Mouse (Mus musculus): ENCODE results near the gene Gm20388. TPM values are rescaled to one million over a fixed set of nuclear protein-coding genes. Genes with fewer than 3 reads are reported as not detected.
A peak's percentile ranks its signal among the peaks of the same experiment; 100 is the strongest.

The Gm20388 gene
- total RNA-seq, 2 experiments from 2014 or later = 6.8 to 7.8 TPM

DNA sequence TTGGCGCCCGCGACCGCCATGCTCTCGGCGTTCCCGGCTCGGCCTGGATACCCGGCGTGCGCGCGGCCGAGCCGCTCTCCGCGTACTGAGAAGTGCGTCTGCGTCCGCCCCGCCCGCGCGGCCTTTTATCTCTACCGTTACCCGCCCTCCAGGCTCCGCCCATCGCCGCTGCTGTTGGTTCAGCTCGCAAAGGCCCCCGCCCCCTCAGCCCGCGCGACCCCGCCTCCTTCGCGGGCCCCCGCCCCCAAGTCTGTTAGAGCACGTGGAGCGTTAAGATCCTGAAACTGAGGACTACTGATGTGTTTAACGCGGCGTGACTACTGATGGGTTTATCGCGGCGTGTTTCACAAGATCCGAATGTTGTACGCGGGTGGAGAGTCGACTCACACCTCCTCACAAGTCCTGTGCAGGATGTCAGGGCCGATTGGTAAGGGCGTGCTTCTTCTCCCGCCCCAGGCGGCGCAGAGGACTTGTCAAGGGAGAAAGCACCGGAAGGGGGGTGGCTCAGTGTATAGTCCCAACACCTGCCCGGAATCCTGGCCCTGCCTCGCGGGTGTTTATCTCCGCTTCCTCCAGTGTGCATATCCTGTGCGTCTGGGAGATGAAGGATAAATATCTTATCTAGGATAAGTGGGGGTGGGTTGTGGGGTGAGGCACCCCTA, 1997.1 kb downstream of the Gm20388 start, which contains the start of gene Slc7a5:
Gene Slc7a5, minus strand, starts transcription at position 108 of the 662 bp plus-strand sequence.
- intact Hi-C loops (cut with DNase I) = loop anchor here (2.0 kb wide), 1 partner anchor 35 kb away; no protein-coding TSS in a partner anchor

DNA sequence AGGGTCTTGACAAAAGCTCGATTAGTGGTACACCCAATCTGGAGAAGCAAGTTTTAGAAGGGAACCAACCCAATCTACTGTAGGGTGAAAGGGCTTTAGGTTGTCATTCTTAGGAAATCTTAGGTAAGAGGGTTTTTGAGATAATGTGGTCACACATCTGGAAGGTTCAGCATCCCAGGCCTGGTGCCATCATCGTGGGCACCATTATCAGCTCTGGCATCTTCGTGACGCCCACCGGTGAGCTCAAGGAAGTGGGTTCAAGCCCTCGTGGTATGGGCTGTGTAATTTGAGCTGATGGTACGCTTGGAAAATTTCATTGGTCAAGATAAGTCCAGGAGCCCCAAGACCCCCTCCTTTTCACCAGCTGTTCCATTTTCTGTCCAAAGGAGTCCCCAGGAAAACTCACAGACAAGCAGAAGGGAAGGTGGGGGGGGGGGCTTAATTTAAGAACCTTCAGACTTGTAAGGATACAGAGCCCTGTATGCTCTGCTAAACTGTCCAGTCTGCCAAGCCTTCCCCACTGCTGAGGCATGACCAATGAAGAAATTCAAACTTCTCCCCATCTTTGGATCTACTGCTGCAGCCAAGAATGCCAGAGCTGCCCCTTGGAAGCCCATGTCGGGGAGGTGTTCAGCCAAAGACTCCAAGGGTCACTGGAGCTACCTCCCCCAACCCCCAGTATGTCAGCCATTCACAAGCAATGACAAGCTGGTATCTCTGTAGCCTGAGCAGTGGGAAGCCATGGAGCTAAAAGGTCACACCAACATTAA, 1997.9 kb downstream of the Gm20388 start:
- intact Hi-C loops (cut with DNase I) = loop anchor here (1.0 to 2.0 kb wide), 2 partner anchors 36 to 57 kb away; no protein-coding TSS in a partner anchor
- DNase-seq = no peak

More for the DNA sequence above, 1997.1 kb downstream of the Gm20388 start, which contains the start of gene Slc7a5:
- peak; percentile 92 to 97 for DNase-seq

DNA sequence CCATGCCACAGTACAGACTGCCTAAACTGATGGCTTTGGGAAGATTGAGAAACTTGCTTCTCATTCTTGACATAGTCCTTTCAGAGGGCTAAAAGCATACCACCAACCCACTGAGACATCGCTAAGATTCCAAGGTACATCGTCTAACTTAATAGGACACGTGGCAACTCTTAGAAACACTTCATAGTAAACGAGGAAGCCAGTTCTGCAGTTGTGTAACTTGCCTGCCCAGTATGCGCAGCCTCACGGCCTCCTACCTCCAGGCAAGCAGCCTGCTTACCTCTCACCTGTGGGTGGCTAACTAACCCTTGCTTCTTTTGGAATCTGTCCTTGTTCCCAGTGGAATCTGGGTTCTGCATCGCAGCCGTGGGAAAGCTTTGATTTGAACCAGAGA, 1998.5 kb downstream of the Gm20388 start:
- intact Hi-C loops (cut with DNase I) = loop anchor here (1.0 to 2.0 kb wide), 2 partner anchors 36 to 58 kb away; no protein-coding TSS in a partner anchor
- DNase-seq = no peak

GRCm38 (mm10) chr8:121909663-121910062, 1999.0 kb downstream of the Gm20388 start:
- intact Hi-C loops (cut with DNase I) = loop anchor here (1.0 to 10.0 kb wide), 3 partner anchors 37 to 185 kb away; partner anchors contain the start of gene Jph3
- DNase-seq = peak; percentile 51 to 73

- no peak for DNase-seq
- intact Hi-C loops (cut with DNase I) = loop anchor here (10.0 kb wide), 1 partner anchor 187 kb away; the partner anchor contains the start of gene Jph3
These were observed 2000.8 kb downstream of the Gm20388 start for GRCm38 (mm10) chr8:121911400-121911799.

GRCm38 (mm10) chr8:121911987-121912386, 2001.3 kb downstream of the Gm20388 start:
- DNase-seq = no peak
- intact Hi-C loops (cut with DNase I) = loop anchor here (10.0 kb wide), 1 partner anchor 187 kb away; the partner anchor contains the start of gene Jph3

GRCm38 (mm10) chr8:121912831-121913230, 2002.2 kb downstream of the Gm20388 start:
- intact Hi-C loops (cut with DNase I) = loop anchor here (10.0 kb wide), 1 partner anchor 188 kb away; the partner anchor contains the start of gene Jph3
- no peak for DNase-seq

GRCm38 (mm10) chr8:121913378-121913777, 2002.7 kb downstream of the Gm20388 start:
- DNase-seq = no peak
- intact Hi-C loops (cut with DNase I) = loop anchor here (10.0 kb wide), 1 partner anchor 189 kb away; the partner anchor contains the start of gene Jph3

GRCm38 (mm10) chr8:121919158-121919557, 2008.5 kb downstream of the Gm20388 start:
- intact Hi-C loops (cut with DNase I) = loop anchor here (10.0 kb wide), 1 partner anchor 194 kb away; the partner anchor contains the start of gene Jph3
- no peak for DNase-seq

- intact Hi-C loops (cut with DNase I) = loop anchor here (10.0 kb wide), 1 partner anchor 195 kb away; the partner anchor contains the start of gene Jph3
- DNase-seq = no peak
These were observed 2009.1 kb downstream of the Gm20388 start for GRCm38 (mm10) chr8:121919731-121920130.

GRCm38 (mm10) chr8:121921582-121921981, 2010.9 kb downstream of the Gm20388 start:
- DNase-seq = no peak
- intact Hi-C loops (cut with DNase I) = no loop called here

GRCm38 (mm10) chr8:121922101-121922500, 2011.5 kb downstream of the Gm20388 start:
- DNase-seq = no peak
- intact Hi-C loops (cut with DNase I) = no loop called here

- DNase-seq = no peak
- intact Hi-C loops (cut with DNase I) = loop anchor here (5.0 kb wide), 1 partner anchor 72 kb away; no protein-coding TSS in a partner anchor
These were observed 2014.0 kb downstream of the Gm20388 start for GRCm38 (mm10) chr8:121924681-121925080.

- intact Hi-C loops (cut with DNase I) = loop anchor here (5.0 kb wide), 1 partner anchor 73 kb away; no protein-coding TSS in a partner anchor
- peak; percentile 60 to 71 for DNase-seq
These were observed 2015.0 kb downstream of the Gm20388 start for GRCm38 (mm10) chr8:121925624-121926023.

DNA sequence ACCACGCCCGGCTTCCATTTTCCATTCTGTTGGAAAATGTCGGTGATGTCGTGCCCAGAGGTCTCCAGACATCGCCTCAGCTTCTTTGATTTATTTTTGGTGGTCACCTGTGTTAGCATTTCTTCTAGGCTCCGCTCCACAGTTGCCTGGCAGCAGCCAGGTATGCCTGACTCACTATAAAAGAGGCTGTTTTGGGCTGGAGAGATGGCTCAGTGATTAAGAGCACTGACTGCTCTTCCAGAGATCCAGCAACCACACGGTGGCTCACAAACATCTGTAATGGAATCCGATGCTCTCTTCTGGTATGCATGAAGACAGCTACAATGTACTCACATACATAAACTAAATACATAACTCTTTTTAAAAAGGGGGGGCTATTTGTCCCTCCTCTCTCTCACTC, 2015.6 kb downstream of the Gm20388 start:
- intact Hi-C loops (cut with DNase I) = loop anchor here (5.0 kb wide), 1 partner anchor 74 kb away; no protein-coding TSS in a partner anchor
- no peak for DNase-seq

DNA sequence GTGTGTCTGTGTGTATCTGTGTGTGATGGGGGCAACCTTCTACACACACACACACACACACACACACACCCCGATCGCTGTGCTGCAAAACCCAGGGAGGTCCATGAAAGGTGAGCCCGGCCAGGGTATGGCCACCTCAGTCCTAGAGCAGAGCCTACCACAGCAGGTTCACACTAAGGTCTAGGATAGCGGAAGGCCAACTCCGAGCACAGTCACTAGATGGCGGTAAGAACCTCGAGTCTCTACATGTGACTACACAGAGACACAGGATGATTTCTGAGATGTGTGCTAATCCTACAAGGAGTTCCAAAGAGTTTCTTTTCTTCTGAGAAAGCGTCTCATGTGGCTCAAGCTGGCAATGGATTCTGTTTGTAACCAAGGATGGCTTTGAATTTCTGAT, 2016.7 kb downstream of the Gm20388 start:
- intact Hi-C loops (cut with DNase I) = loop anchor here (5.0 kb wide), 1 partner anchor 75 kb away; no protein-coding TSS in a partner anchor
- peak in 1 of 2 experiments; percentile 43 for DNase-seq

GRCm38 (mm10) chr8:121930047-121930446, 2019.4 kb downstream of the Gm20388 start:
- no peak for DNase-seq
- intact Hi-C loops (cut with DNase I) = no loop called here

DNA sequence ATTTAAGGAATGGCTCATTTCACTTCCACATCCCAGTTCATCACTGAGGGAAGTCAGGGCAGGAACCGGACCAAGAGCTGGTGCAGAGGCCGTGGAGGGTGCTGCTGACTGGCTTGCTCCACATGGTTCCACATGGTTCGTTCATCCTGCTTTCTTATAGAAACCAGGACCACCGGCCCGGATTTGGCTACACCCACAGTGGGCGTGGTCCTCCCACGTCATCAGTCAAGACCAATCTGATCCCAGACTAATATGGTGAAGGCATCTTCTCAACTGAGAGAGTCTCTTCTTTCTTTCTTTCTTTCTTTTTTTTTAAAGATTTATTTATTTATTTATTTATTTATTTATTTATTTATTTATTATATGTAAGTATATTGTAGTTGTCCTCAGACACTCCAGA, 2020.9 kb downstream of the Gm20388 start:
- DNase-seq = no peak
- intact Hi-C loops (cut with DNase I) = no loop called here

DNA sequence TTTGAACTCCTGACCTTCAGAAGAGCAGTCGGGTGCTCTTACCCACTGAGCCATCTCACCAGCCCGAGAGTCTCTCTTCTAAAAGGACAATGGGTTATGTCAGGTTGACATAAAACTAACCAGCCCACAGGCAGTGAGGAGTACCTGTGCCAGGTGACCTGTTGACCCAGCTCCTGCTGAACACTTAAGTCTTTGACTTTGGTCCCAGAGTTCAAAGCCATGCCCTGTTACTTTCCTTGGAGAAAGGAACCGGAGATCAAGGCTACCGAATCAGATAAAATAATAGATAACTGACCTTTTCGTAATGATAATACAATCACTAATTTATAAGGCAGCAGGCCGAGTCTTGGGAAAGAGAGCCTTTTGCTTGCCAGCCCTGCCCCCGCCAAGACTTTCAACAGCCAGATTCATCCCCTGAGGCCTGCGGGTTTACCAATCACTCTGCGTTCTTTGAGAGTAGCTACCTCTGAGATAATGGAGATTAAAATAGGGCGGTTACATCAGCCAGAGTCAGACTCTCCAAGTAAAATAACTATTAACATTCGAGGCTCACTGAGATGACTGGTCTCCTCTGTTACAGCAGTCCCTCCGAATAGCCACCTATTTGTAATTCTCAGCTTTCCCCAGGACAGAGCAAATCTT, 2021.5 kb downstream of the Gm20388 start:
- intact Hi-C loops (cut with DNase I) = no loop called here

More for the DNA sequence above, 2021.5 kb downstream of the Gm20388 start:
- DNase-seq = peak; percentile 58 to 63
